Mouse (Mus musculus) MN1 (cell line): ENCODE results near the gene Mroh8.
"Not testable (repeated sequence)": the region's sequence is repeated elsewhere in the genome, so short reads cannot be mapped to it uniquely, and the experiment has no call there.

ENCODE experiments used
- DNase-seq: peaks from one replicate; pipeline ENCODE4 v3.0.0-alpha.2; 2016; ENCODE audit warnings: low spot score

Mroh8 gene

GRCm38 (mm10) chr2:157288996-157289395, 9.6 kb upstream of the Mroh8 start:
- DNase-seq: no peak

- DNase-seq: peak; percentile 71
Observed at GRCm38 (mm10) chr2:157287542-157287941, 8.2 kb upstream of the Mroh8 start.

GRCm38 (mm10) chr2:157283321-157283720, 4.0 kb upstream of the Mroh8 start:
- no peak for DNase-seq

- peak; percentile 96 for DNase-seq
Observed at GRCm38 (mm10) chr2:157278717-157279415, 483 bp downstream of the Mroh8 start, which contains the start of gene Rpn2. Rpn2 (plus strand) TSS chr2:157279017.

- no peak for DNase-seq
Observed at GRCm38 (mm10) chr2:157263832-157264231, 15.5 kb downstream of the Mroh8 start.

GRCm38 (mm10) chr2:157263101-157263500, 16.2 kb downstream of the Mroh8 start:
- no peak for DNase-seq

GRCm38 (mm10) chr2:157262506-157262905, 16.8 kb downstream of the Mroh8 start:
- no peak for DNase-seq

GRCm38 (mm10) chr2:157261930-157262329, 17.4 kb downstream of the Mroh8 start:
- DNase-seq: no peak

- peak; percentile 24 for DNase-seq
Observed at GRCm38 (mm10) chr2:157259720-157260119, 19.6 kb downstream of the Mroh8 start.

- no peak for DNase-seq
Observed at GRCm38 (mm10) chr2:157248111-157248510, 31.2 kb downstream of the Mroh8 start.

- DNase-seq: peak; percentile 14
Observed at GRCm38 (mm10) chr2:157245603-157246002, 33.7 kb downstream of the Mroh8 start.

- DNase-seq: peak; percentile 59
Observed at GRCm38 (mm10) chr2:157245001-157245400, 34.3 kb downstream of the Mroh8 start.

GRCm38 (mm10) chr2:157235946-157236345, 43.4 kb downstream of the Mroh8 start:
- no peak for DNase-seq

GRCm38 (mm10) chr2:157221916-157222315, 57.4 kb downstream of the Mroh8 start:
- not testable (repeated sequence) for DNase-seq

- DNase-seq: no peak
Observed at GRCm38 (mm10) chr2:157220108-157220507, 59.2 kb downstream of the Mroh8 start.

GRCm38 (mm10) chr2:157211731-157212130, 67.6 kb downstream of the Mroh8 start:
- no peak for DNase-seq

- DNase-seq: peak; percentile 95
Observed at GRCm38 (mm10) chr2:157204366-157205218, 74.8 kb downstream of the Mroh8 start, which contains the start of gene Rbl1. Rbl1 (minus strand) TSS chr2:157204534.

- DNase-seq: peak; percentile 62
Observed at GRCm38 (mm10) chr2:157203459-157204365, 75.6 kb downstream of the Mroh8 start.

- DNase-seq: no peak
Observed at GRCm38 (mm10) chr2:157203026-157203425, 76.3 kb downstream of the Mroh8 start.

GRCm38 (mm10) chr2:157202361-157202760, 77.0 kb downstream of the Mroh8 start:
- DNase-seq: no peak

GRCm38 (mm10) chr2:157201081-157201830, 78.1 kb downstream of the Mroh8 start:
- DNase-seq: peak; percentile 50
